Mouse (Mus musculus) stomach, postnatal 0 days (tissue): ENCODE results near the gene Panx3. TPM values are rescaled to one million over a fixed set of nuclear protein-coding genes. Genes with fewer than 3 reads are reported as not detected.

Experiments
- ATAC-seq: fragments of 200-750 bp; cut with Nextera tagmentation; 2 replicates; pipeline ENCODE4 v1.8.0; 2017; ENCODE audit not compliant: low FRiP score, low TSS enrichment
- DNase-seq: peaks from one replicate; pipeline ENCODE4 v3.0.0-alpha.2; 2016; ENCODE audit warnings: low spot score
- H3K27ac ChIP-seq: fragments of 300-500 bp; sonication (generic); replicated peaks from 2 replicates; pipeline ENCODE4 v1.5.1; 2014; ENCODE audit warnings: mild to moderate bottlenecking, control low read depth
- H3K27me3 ChIP-seq: fragments of 300-500 bp; sonication (generic); 2 replicates; pipeline ENCODE4 v1.6.1; 2014; ENCODE audit warnings: low read length; ENCODE audit not compliant: control insufficient read depth, insufficient read depth
- H3K36me3 ChIP-seq: fragments of 300-500 bp; sonication (generic); 2 replicates; pipeline ENCODE4 v1.6.1; 2014; ENCODE audit warnings: low read length, mixed read lengths; ENCODE audit not compliant: control insufficient read depth, insufficient read depth
- H3K4me1 ChIP-seq: fragments of 300-500 bp; sonication (generic); replicated peaks from 2 replicates; pipeline ENCODE4 v1.6.1; 2014; ENCODE audit warnings: antibody characterized with exemption; ENCODE audit not compliant: control insufficient read depth, insufficient read depth
- H3K4me2 ChIP-seq: fragments of 300-500 bp; sonication (generic); replicated peaks from 2 replicates; pipeline ENCODE4 v1.6.1; 2014; ENCODE audit warnings: low read depth, mild to moderate bottlenecking, control low read depth, moderate library complexity
- H3K4me3 ChIP-seq: fragments of 300-500 bp; sonication (generic); 2 replicates; pipeline ENCODE4 v1.5.1; 2014; ENCODE audit warnings: low read depth, low read length, control low read depth
- H3K9ac ChIP-seq: fragments of 300-500 bp; sonication (generic); 2 replicates; pipeline ENCODE4 v1.6.1; 2014; ENCODE audit warnings: mild to moderate bottlenecking, low read length, control low read depth, mixed read lengths
- H3K9me3 ChIP-seq: fragments of 300-500 bp; sonication (generic); 2 replicates; pipeline ENCODE4 v1.6.1; 2016; ENCODE audit warnings: low read length; ENCODE audit not compliant: control insufficient read depth
- CTCF ChIP-seq: IDR thresholded peaks from 2 replicates; pipeline ENCODE4 v1.5.1; 2016; ENCODE audit warnings: antibody characterized with exemption, low read depth, mild to moderate bottlenecking, moderate library complexity
- EP300 ChIP-seq: optimal IDR thresholded peaks from 2 replicates; pipeline ENCODE3; 2016; ENCODE audit warnings: antibody characterized with exemption
- WGBS: fragments of 180-500 bp; shearing (Covaris S2); extraction: QIAGEN DNeasy Blood & Tissue Kit; methylation state at CpG from one replicate; pipeline ENCODE4 v1.1.7; 2014; 5-methylcytosine and 5-hydroxymethylcytosine counted together
- polyA plus RNA-seq: library from polyadenylated mRNA; unstranded; fragments of >200 nt; fragmentation: Nextera tagmentation; extraction: Ambion mirVana; gene quantifications from 2 replicates; pipeline ENCODE4 v1.2.1, GENCODE M21; 2015

The Panx3 gene
- polyA plus RNA-seq, 1 experiment from 2014 or later: not detected

GRCm38 (mm10) chr9:37629941-37630340, 39.1 kb downstream of the Panx3 start:
- Histone ChIP-seq H3K9me3 (no peaks in the 10 kb centered on the region), H3K9ac (no peak overlapping the region), H3K36me3 (no peaks in the 10 kb centered on the region), H3K4me1 (no peaks in the 10 kb centered on the region), H3K27me3 (no peaks in the 10 kb centered on the region), H3K4me3 (no peak overlapping the region), H3K27ac (no peak overlapping the region), H3K4me2 (no peak overlapping the region)
- DNase-seq (no peak), ATAC-seq (no peak)
- no peak for TF ChIP-seq CTCF
- TF ChIP-seq EP300: no peak
- WGBS: 80% methylated on average over 2 of the region's 2 CpGs

DNA sequence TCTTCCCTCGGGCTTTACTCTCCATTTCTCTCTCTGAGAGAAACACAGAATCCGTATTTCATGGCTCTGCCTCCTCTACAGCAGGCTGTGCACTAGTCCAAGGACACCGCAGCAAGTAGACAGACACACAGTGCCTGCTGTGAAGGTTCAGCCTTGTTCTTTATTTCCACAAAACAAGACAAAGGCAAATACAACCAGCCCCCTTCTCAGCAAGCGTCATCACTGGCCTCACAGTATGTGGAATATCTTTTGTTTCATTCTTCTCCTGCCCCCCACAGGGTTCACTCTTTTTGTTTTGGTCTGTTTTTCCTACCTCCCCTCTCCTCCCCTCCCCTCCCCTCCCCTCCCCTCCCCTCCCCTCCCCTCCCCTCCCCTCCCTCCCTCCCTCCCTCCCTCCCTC, 40.5 kb downstream of the Panx3 start:
- no peak for ATAC-seq
- WGBS: 78% methylated on average over 4 of the region's 4 CpGs

GRCm38 (mm10) chr9:37627263-37627662, 41.8 kb downstream of the Panx3 start:
- Histone ChIP-seq H3K27me3 (no peaks in the 10 kb centered on the region), H3K36me3 (no peaks in the 10 kb centered on the region), H3K9ac (no peak overlapping the region), H3K4me1 (no peaks in the 10 kb centered on the region), H3K4me3 (no peak overlapping the region), H3K4me2 (no peak overlapping the region), H3K27ac (no peak overlapping the region), H3K9me3 (no peaks in the 10 kb centered on the region)
- 94% methylated on average over 1 of the region's 1 CpGs for WGBS
- TF ChIP-seq CTCF: no peak
- DNase-seq (no peak), ATAC-seq (no peak)

More for the DNA sequence above, 40.5 kb downstream of the Panx3 start:
- Histone ChIP-seq H3K4me1 (no peaks in the 10 kb centered on the region), H3K27me3 (no peaks in the 10 kb centered on the region), H3K36me3 (no peaks in the 10 kb centered on the region), H3K9ac (no peak overlapping the region), H3K9me3 (no peaks in the 10 kb centered on the region), H3K4me3 (no peak overlapping the region), H3K27ac (no peak overlapping the region), H3K4me2 (no peak overlapping the region)
- TF ChIP-seq CTCF (no peak), EP300 (no peak)
- no peak for DNase-seq

DNA sequence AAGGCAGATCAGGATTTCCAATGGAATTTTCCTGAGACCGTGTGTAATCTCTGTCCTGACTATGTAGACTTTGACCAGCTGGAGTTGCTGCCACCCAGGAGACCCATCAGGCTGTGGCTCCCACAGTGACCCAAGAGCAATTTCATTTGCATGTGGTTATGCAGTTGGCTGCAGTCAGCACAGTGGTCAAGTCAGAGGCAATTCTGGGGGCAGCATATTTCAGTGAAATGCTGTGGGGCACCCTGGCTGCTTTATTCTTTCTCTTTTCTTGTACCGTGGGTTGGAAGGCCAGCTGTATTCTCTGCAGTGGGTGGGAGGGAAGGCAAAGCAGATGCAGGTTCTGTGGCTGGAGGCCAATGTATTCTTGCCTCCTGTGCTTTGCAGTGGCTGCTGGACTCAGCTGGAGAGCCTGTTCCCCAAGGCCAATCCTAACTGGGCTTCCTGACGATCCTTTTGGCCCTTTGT, 42.9 kb downstream of the Panx3 start:
- H3K36me3 ChIP-seq: no peaks in the 10 kb centered on the region
- H3K4me2 ChIP-seq: no peak overlapping the region
- WGBS: 26% methylated on average over 3 of the region's 3 CpGs
- H3K27ac ChIP-seq: no peak overlapping the region
- H3K4me3 ChIP-seq: no peak overlapping the region
- no peak for TF ChIP-seq CTCF
- no peak for TF ChIP-seq EP300
- no peak overlapping the region for H3K9ac ChIP-seq
- no peak for ATAC-seq
- H3K9me3 ChIP-seq: no peaks in the 10 kb centered on the region
- no peaks in the 10 kb centered on the region for H3K4me1 ChIP-seq
- no peaks in the 10 kb centered on the region for H3K27me3 ChIP-seq
- DNase-seq: no peak

- Histone ChIP-seq H3K4me1 (no peaks in the 10 kb centered on the region), H3K27ac (no peak overlapping the region), H3K4me3 (no peak overlapping the region), H3K9ac (no peak overlapping the region), H3K27me3 (no peaks in the 10 kb centered on the region), H3K36me3 (no peaks in the 10 kb centered on the region), H3K4me2 (no peak overlapping the region), H3K9me3 (no peaks in the 10 kb centered on the region)
- 51% methylated on average over 7 of the region's 7 CpGs for WGBS
- TF ChIP-seq CTCF (no peak), EP300 (no peak)
- DNase-seq (no peak), ATAC-seq (no peak)
Observed at GRCm38 (mm10) chr9:37625641-37626040, 43.4 kb downstream of the Panx3 start.

- ATAC-seq (no peak), DNase-seq (no peak)
- TF ChIP-seq EP300 (no peak), CTCF (no peak)
- H3K9me3 ChIP-seq: no peaks in the 10 kb centered on the region
- H3K36me3 ChIP-seq: no peaks in the 10 kb centered on the region
- WGBS: 71% methylated on average over 3 of the region's 3 CpGs
- no peak overlapping the region for H3K9ac ChIP-seq
- H3K4me3 ChIP-seq: no peak overlapping the region
- no peaks in the 10 kb centered on the region for H3K27me3 ChIP-seq
- H3K4me2 ChIP-seq: no peak overlapping the region
- H3K4me1 ChIP-seq: no peaks in the 10 kb centered on the region
- no peak overlapping the region for H3K27ac ChIP-seq
Observed at GRCm38 (mm10) chr9:37625129-37625528, 43.9 kb downstream of the Panx3 start.
